Mouse (Mus musculus): ENCODE measurements around the gene Sun2. TPM values are rescaled to one million over a fixed set of nuclear protein-coding genes. Genes with fewer than 3 reads are reported as not detected.

The Sun2 gene
- polyA plus RNA-seq, 1 experiment, result 47.9 TPM

GRCm38 (mm10) chr15:79753873-79754272, 11.5 kb upstream of the Sun2 start:
- TF ChIP-seq CTCF (IDR thresholded peaks at IDR 0.05; ENCODE audit: borderline replicate concordance, extremely low read depth, insufficient read depth, insufficient read length) (no peak), POLR2A (IDR thresholded peaks at IDR 0.05; ENCODE audit: borderline replicate concordance, extremely low read depth, insufficient read depth, insufficient read length, poor library complexity, severe bottlenecking) (no peak)
- no peak for DNase-seq (ENCODE audit: low read depth)

- no peak for DNase-seq (ENCODE audit: low read depth)
- TF ChIP-seq POLR2A (IDR thresholded peaks at IDR 0.05; ENCODE audit: borderline replicate concordance, extremely low read depth, insufficient read depth, insufficient read length, poor library complexity, severe bottlenecking) (no peak), CTCF (IDR thresholded peaks at IDR 0.05; ENCODE audit: borderline replicate concordance, extremely low read depth, insufficient read depth, insufficient read length) (no peak)
Measured at GRCm38 (mm10) chr15:79753420-79753752, 11.1 kb upstream of the Sun2 start.

- peak; percentile 100 for TF ChIP-seq CTCF (IDR thresholded peaks at IDR 0.05; ENCODE audit: borderline replicate concordance, extremely low read depth, insufficient read depth, insufficient read length)
- TF ChIP-seq POLR2A (IDR thresholded peaks at IDR 0.05; ENCODE audit: borderline replicate concordance, extremely low read depth, insufficient read depth, insufficient read length, poor library complexity, severe bottlenecking), result no peak
- peak; percentile 75 for DNase-seq (ENCODE audit: low read depth)
Measured at GRCm38 (mm10) chr15:79752742-79753419, 10.5 kb upstream of the Sun2 start.

- TF ChIP-seq CTCF (IDR thresholded peaks at IDR 0.05; ENCODE audit: borderline replicate concordance, extremely low read depth, insufficient read depth, insufficient read length) (no peak), POLR2A (IDR thresholded peaks at IDR 0.05; ENCODE audit: borderline replicate concordance, extremely low read depth, insufficient read depth, insufficient read length, poor library complexity, severe bottlenecking) (no peak)
- no peak for DNase-seq (ENCODE audit: low read depth)
Measured at GRCm38 (mm10) chr15:79751772-79752171, 9.4 kb upstream of the Sun2 start.

GRCm38 (mm10) chr15:79750266-79750665, 7.9 kb upstream of the Sun2 start:
- DNase-seq (ENCODE audit: low read depth), result no peak
- TF ChIP-seq CTCF (IDR thresholded peaks at IDR 0.05; ENCODE audit: borderline replicate concordance, extremely low read depth, insufficient read depth, insufficient read length) (no peak), POLR2A (IDR thresholded peaks at IDR 0.05; ENCODE audit: borderline replicate concordance, extremely low read depth, insufficient read depth, insufficient read length, poor library complexity, severe bottlenecking) (no peak)

GRCm38 (mm10) chr15:79749162-79749561, 6.8 kb upstream of the Sun2 start:
- TF ChIP-seq CTCF (IDR thresholded peaks at IDR 0.05; ENCODE audit: borderline replicate concordance, extremely low read depth, insufficient read depth, insufficient read length), result no peak
- no peak for TF ChIP-seq POLR2A (IDR thresholded peaks at IDR 0.05; ENCODE audit: borderline replicate concordance, extremely low read depth, insufficient read depth, insufficient read length, poor library complexity, severe bottlenecking)
- DNase-seq (ENCODE audit: low read depth), result no peak

- peak; percentile 62; the same call in 1 of the 2 replicates for TF ChIP-seq CTCF (IDR thresholded peaks at IDR 0.05; ENCODE audit: borderline replicate concordance, extremely low read depth, insufficient read depth, insufficient read length)
- no peak for TF ChIP-seq POLR2A (IDR thresholded peaks at IDR 0.05; ENCODE audit: borderline replicate concordance, extremely low read depth, insufficient read depth, insufficient read length, poor library complexity, severe bottlenecking)
- DNase-seq (ENCODE audit: low read depth), result peak; percentile 49
Measured at GRCm38 (mm10) chr15:79747998-79748397, 5.7 kb upstream of the Sun2 start.

- no peak for TF ChIP-seq POLR2A (IDR thresholded peaks at IDR 0.05; ENCODE audit: borderline replicate concordance, extremely low read depth, insufficient read depth, insufficient read length, poor library complexity, severe bottlenecking)
- no peak for TF ChIP-seq CTCF (IDR thresholded peaks at IDR 0.05; ENCODE audit: borderline replicate concordance, extremely low read depth, insufficient read depth, insufficient read length)
- DNase-seq (ENCODE audit: low read depth), result no peak
Measured at GRCm38 (mm10) chr15:79745883-79746282, 3.5 kb upstream of the Sun2 start.

- TF ChIP-seq POLR2A (IDR thresholded peaks at IDR 0.05; ENCODE audit: borderline replicate concordance, extremely low read depth, insufficient read depth, insufficient read length, poor library complexity, severe bottlenecking) (no peak), CTCF (IDR thresholded peaks at IDR 0.05; ENCODE audit: borderline replicate concordance, extremely low read depth, insufficient read depth, insufficient read length) (no peak)
- DNase-seq (ENCODE audit: low read depth), result no peak
Measured at GRCm38 (mm10) chr15:79745312-79745711, 3.0 kb upstream of the Sun2 start.

- TF ChIP-seq POLR2A (IDR thresholded peaks at IDR 0.05; ENCODE audit: borderline replicate concordance, extremely low read depth, insufficient read depth, insufficient read length, poor library complexity, severe bottlenecking) (no peak), CTCF (IDR thresholded peaks at IDR 0.05; ENCODE audit: borderline replicate concordance, extremely low read depth, insufficient read depth, insufficient read length) (no peak)
Measured at GRCm38 (mm10) chr15:79744742-79745141, 2.4 kb upstream of the Sun2 start.

GRCm38 (mm10) chr15:79744001-79744400, 1.7 kb upstream of the Sun2 start:
- TF ChIP-seq CTCF (IDR thresholded peaks at IDR 0.05; ENCODE audit: borderline replicate concordance, extremely low read depth, insufficient read depth, insufficient read length) (no peak), POLR2A (IDR thresholded peaks at IDR 0.05; ENCODE audit: borderline replicate concordance, extremely low read depth, insufficient read depth, insufficient read length, poor library complexity, severe bottlenecking) (no peak)
- DNase-seq (ENCODE audit: low read depth), result no peak

More at GRCm38 (mm10) chr15:79744742-79745141, 2.4 kb upstream of the Sun2 start:
- no peak for DNase-seq (ENCODE audit: low read depth)

- TF ChIP-seq POLR2A (IDR thresholded peaks at IDR 0.05; ENCODE audit: borderline replicate concordance, extremely low read depth, insufficient read depth, insufficient read length, poor library complexity, severe bottlenecking) (no peak; the same call in 1 of the 2 replicates), CTCF (IDR thresholded peaks at IDR 0.05; ENCODE audit: borderline replicate concordance, extremely low read depth, insufficient read depth, insufficient read length) (no peak)
- no peak for DNase-seq (ENCODE audit: low read depth)
Measured at GRCm38 (mm10) chr15:79742706-79743023, 329 bp upstream of the Sun2 start.
